Mouse (Mus musculus): ENCODE results near the gene Dmbt1. TPM values are rescaled to one million over a fixed set of nuclear protein-coding genes. Genes with fewer than 3 reads are reported as not detected.
"Not testable (repeated sequence)": the region's sequence is repeated elsewhere in the genome, so short reads cannot be mapped to it uniquely, and the experiment has no call there.

The Dmbt1 gene
- total RNA-seq, 2 experiments from 2014 or later = not detected

- not testable (repeated sequence) for DNase-seq
Measured at GRCm38 (mm10) chr7:131049829-131050228, 18.0 kb downstream of the Dmbt1 start.

- DNase-seq = no peak
Measured at GRCm38 (mm10) chr7:131054808-131055370, 23.0 kb downstream of the Dmbt1 start.

- not testable (repeated sequence) for DNase-seq
Measured at GRCm38 (mm10) chr7:131057918-131058317, 26.1 kb downstream of the Dmbt1 start.

- DNase-seq = peak; percentile 22 to 48
Measured at GRCm38 (mm10) chr7:131059808-131060207, 28.0 kb downstream of the Dmbt1 start.

- peak in 1 of 2 experiments; percentile 47 for DNase-seq
Measured at GRCm38 (mm10) chr7:131062541-131062940, 30.7 kb downstream of the Dmbt1 start.

GRCm38 (mm10) chr7:131068191-131068590 is 36.3 kb downstream of the Dmbt1 start:
- peak; percentile 65 to 70 for DNase-seq

- not testable (repeated sequence) for DNase-seq
Measured at GRCm38 (mm10) chr7:131073476-131073875, 41.6 kb downstream of the Dmbt1 start.

GRCm38 (mm10) chr7:131074098-131074497 is 42.2 kb downstream of the Dmbt1 start:
- not testable (repeated sequence) for DNase-seq

GRCm38 (mm10) chr7:131075956-131076355 is 44.1 kb downstream of the Dmbt1 start:
- peak; percentile 60 to 62 for DNase-seq

GRCm38 (mm10) chr7:131082403-131082802 is 50.5 kb downstream of the Dmbt1 start:
- DNase-seq = not testable (repeated sequence)

- DNase-seq = peak; percentile 40 to 66
Measured at GRCm38 (mm10) chr7:131112486-131112885, 80.6 kb downstream of the Dmbt1 start.

GRCm38 (mm10) chr7:131113676-131114075 is 81.8 kb downstream of the Dmbt1 start:
- peak; percentile 2 to 22 for DNase-seq

- no peak for DNase-seq
Measured at GRCm38 (mm10) chr7:131114434-131114833, 82.6 kb downstream of the Dmbt1 start.

- no peak for DNase-seq
Measured at GRCm38 (mm10) chr7:131122210-131122807, 90.5 kb downstream of the Dmbt1 start.

- DNase-seq = no peak
Measured at GRCm38 (mm10) chr7:131130021-131130420, 98.2 kb downstream of the Dmbt1 start.

- DNase-seq = no peak
Measured at GRCm38 (mm10) chr7:131133181-131133580, 101.3 kb downstream of the Dmbt1 start.

- no peak for DNase-seq
Measured at GRCm38 (mm10) chr7:131146214-131146613, 114.4 kb downstream of the Dmbt1 start, which contains the start of gene 4933402N03Rik. 4933402N03Rik (minus strand) TSS chr7:131146314.

- DNase-seq = no peak
Measured at GRCm38 (mm10) chr7:131150179-131150578, 118.3 kb downstream of the Dmbt1 start.

GRCm38 (mm10) chr7:131153044-131153443 is 121.2 kb downstream of the Dmbt1 start:
- DNase-seq = no peak

GRCm38 (mm10) chr7:131162251-131162650 is 130.4 kb downstream of the Dmbt1 start:
- no peak for DNase-seq

- no peak for DNase-seq
Measured at GRCm38 (mm10) chr7:131167771-131168170, 135.9 kb downstream of the Dmbt1 start.

GRCm38 (mm10) chr7:131169099-131169498 is 137.2 kb downstream of the Dmbt1 start:
- DNase-seq = no peak

All from adrenal gland, postnatal 36 days (tissue).